Mouse (Mus musculus): Measurements from ENCODE around the gene Scfd2. TPM values are rescaled to one million over a fixed set of nuclear protein-coding genes. Genes with fewer than 3 reads are reported as not detected.
A peak's percentile ranks its signal among the peaks of the same experiment; 100 is the strongest.

Gene Scfd2
- polyA plus RNA-seq (2015; fragmentation: Nextera tagmentation; extraction: Ambion mirVana) = 17.7 and 19.6 TPM in 2 replicates

DNA sequence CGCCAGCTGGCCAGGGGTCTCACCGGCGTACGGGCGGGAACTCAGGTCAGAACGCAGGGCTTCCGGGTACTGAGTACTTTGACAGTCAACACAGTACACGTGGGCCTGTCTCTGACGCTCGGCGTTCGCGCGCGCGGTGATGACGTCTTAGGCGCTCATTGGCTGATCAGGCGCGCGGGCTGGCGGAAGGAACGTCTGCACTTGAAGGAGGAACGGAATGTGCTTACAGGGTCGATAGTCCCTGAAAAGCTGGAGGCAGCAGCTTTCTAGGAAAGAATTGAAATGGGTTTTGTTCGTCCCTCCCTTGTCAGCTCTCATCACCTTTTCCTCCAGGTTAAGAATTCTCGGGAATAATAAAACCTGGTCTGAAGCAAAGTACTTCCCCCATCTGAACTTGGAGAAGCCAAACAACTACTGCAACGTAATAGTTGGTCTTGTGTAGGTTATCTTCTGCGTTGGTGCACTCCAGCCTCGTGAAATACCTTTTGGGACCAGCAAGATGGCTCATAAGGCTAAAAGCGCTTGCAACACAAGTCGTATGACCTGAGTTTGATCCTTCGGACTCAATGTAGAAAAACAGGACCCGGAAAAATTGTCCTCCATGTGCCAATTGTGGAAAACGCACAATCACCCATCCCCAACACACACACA is at the start of gene Scfd2:
TSS of gene Scfd2 (minus strand) at position 130 of the 651 bp plus-strand sequence.
- Histone ChIP-seq H3K9ac (ENCODE audit: low read depth, low read length) (peak within 1 kb of the TSS; percentile 77), H3K4me2 (ENCODE audit: low read depth, low read length) (peak within 1 kb of the TSS; percentile 77), H3K9me3 (ENCODE audit: control insufficient read depth, low read length) (no peaks in the 10 kb centered on the region), H3K36me3 (ENCODE audit: control insufficient read depth, insufficient read depth, low read length) (no peaks in the 10 kb centered on the region), H3K27ac (ENCODE audit: low read length) (peak within 1 kb of the TSS; percentile 54), H3K27me3 (replicated peaks; ENCODE audit: control insufficient read depth, insufficient read depth, low read length) (no peaks in the 10 kb centered on the region), H3K4me3 (ENCODE audit: low read length) (peak within 1 kb of the TSS; percentile 98), H3K4me1 (ENCODE audit: control insufficient read depth, insufficient read depth, low read length) (peaks cover 13% of the 10 kb centered on the region)
- 6% methylated on average over 35 of the region's 35 CpGs for WGBS
- ATAC-seq = peak; percentile 89

GRCm38 (mm10) chr5:74571767-74572166 is 40.2 kb upstream of the Scfd2 start:
- Histone ChIP-seq H3K4me3 (ENCODE audit: low read length) (no peak overlapping the region), H3K9me3 (ENCODE audit: control insufficient read depth, low read length) (no peaks in the 10 kb centered on the region), H3K27me3 (replicated peaks; ENCODE audit: control insufficient read depth, insufficient read depth, low read length) (no peaks in the 10 kb centered on the region), H3K4me2 (ENCODE audit: low read depth, low read length) (no peak overlapping the region), H3K36me3 (ENCODE audit: control insufficient read depth, insufficient read depth, low read length) (peaks cover 5% of the 10 kb centered on the region; the same call in 1 of the 2 replicates), H3K27ac (ENCODE audit: low read length) (no peak overlapping the region), H3K9ac (ENCODE audit: low read depth, low read length) (no peak overlapping the region), H3K4me1 (ENCODE audit: control insufficient read depth, insufficient read depth, low read length) (no peaks in the 10 kb centered on the region)
- no peak for ATAC-seq
- WGBS = 83% methylated on average over 6 of the region's 6 CpGs

- 79% methylated on average over 1 of the region's 1 CpGs for WGBS
- H3K9me3 ChIP-seq (ENCODE audit: control insufficient read depth, low read length) = no peaks in the 10 kb centered on the region
- no peak overlapping the region for H3K9ac ChIP-seq (ENCODE audit: low read depth, low read length)
- no peak overlapping the region for H3K4me2 ChIP-seq (ENCODE audit: low read depth, low read length)
- ATAC-seq = no peak
- H3K4me1 ChIP-seq (ENCODE audit: control insufficient read depth, insufficient read depth, low read length) = no peaks in the 10 kb centered on the region
- no peak overlapping the region for H3K4me3 ChIP-seq (ENCODE audit: low read length)
- no peak overlapping the region for H3K27ac ChIP-seq (ENCODE audit: low read length)
- H3K27me3 ChIP-seq (replicated peaks; ENCODE audit: control insufficient read depth, insufficient read depth, low read length) = no peaks in the 10 kb centered on the region
- peaks cover 15% of the 10 kb centered on the region for H3K36me3 ChIP-seq (ENCODE audit: control insufficient read depth, insufficient read depth, low read length)
These were observed 29.6 kb upstream of the Scfd2 start for GRCm38 (mm10) chr5:74561151-74561550.

- Histone ChIP-seq H3K9me3 (ENCODE audit: control insufficient read depth, low read length) (no peaks in the 10 kb centered on the region), H3K9ac (ENCODE audit: low read depth, low read length) (no peak overlapping the region), H3K4me3 (ENCODE audit: low read length) (no peak overlapping the region), H3K27ac (ENCODE audit: low read length) (no peak overlapping the region), H3K36me3 (ENCODE audit: control insufficient read depth, insufficient read depth, low read length) (peaks cover 6% of the 10 kb centered on the region; the same call in 1 of the 2 replicates), H3K4me2 (ENCODE audit: low read depth, low read length) (no peak overlapping the region), H3K27me3 (replicated peaks; ENCODE audit: control insufficient read depth, insufficient read depth, low read length) (no peaks in the 10 kb centered on the region), H3K4me1 (ENCODE audit: control insufficient read depth, insufficient read depth, low read length) (no peaks in the 10 kb centered on the region)
- no peak for ATAC-seq
- WGBS = 89% methylated on average over 8 of the region's 8 CpGs
These were observed 18.0 kb upstream of the Scfd2 start for GRCm38 (mm10) chr5:74549566-74549965.

DNA sequence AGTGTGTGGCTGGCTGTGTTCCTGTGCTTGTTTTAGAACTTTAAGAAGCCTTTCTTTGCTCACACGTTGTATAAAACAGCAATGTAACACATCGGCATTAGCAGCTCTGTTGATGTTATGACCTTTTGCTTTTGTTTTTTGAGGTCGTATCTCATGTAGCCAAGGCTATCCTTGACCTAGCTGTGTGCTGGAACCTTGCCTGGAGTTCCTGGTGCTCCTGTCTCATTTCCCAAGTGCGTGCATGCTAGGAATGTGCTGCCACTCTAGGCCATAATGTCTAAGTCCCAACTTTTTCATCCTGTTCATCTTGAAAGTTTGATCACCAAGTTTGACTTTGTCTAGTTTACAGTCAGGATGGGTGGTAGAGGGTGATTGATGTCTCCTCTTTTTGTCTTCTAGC is 14.0 kb upstream of the Scfd2 start:
- H3K36me3 ChIP-seq (ENCODE audit: control insufficient read depth, insufficient read depth, low read length) = peaks cover 4% of the 10 kb centered on the region; the same call in 1 of the 2 replicates
- H3K9me3 ChIP-seq (ENCODE audit: control insufficient read depth, low read length) = no peaks in the 10 kb centered on the region
- no peaks in the 10 kb centered on the region for H3K4me1 ChIP-seq (ENCODE audit: control insufficient read depth, insufficient read depth, low read length)
- 93% methylated on average over 4 of the region's 4 CpGs for WGBS
- H3K9ac ChIP-seq (ENCODE audit: low read depth, low read length) = no peak overlapping the region
- no peak overlapping the region for H3K4me3 ChIP-seq (ENCODE audit: low read length)
- H3K27me3 ChIP-seq (replicated peaks; ENCODE audit: control insufficient read depth, insufficient read depth, low read length) = no peaks in the 10 kb centered on the region
- ATAC-seq = no peak
- H3K4me2 ChIP-seq (ENCODE audit: low read depth, low read length) = no peak overlapping the region
- no peak overlapping the region for H3K27ac ChIP-seq (ENCODE audit: low read length)

- 34% methylated on average over 12 of the region's 12 CpGs for WGBS
- Histone ChIP-seq H3K36me3 (ENCODE audit: control insufficient read depth, insufficient read depth, low read length) (no peaks in the 10 kb centered on the region), H3K4me3 (ENCODE audit: low read length) (peak overlapping the region; percentile 84), H3K4me2 (ENCODE audit: low read depth, low read length) (peak overlapping the region; percentile 61), H3K9me3 (ENCODE audit: control insufficient read depth, low read length) (no peaks in the 10 kb centered on the region), H3K9ac (ENCODE audit: low read depth, low read length) (peak overlapping the region; percentile 86), H3K4me1 (ENCODE audit: control insufficient read depth, insufficient read depth, low read length) (peaks cover 7% of the 10 kb centered on the region), H3K27me3 (replicated peaks; ENCODE audit: control insufficient read depth, insufficient read depth, low read length) (no peaks in the 10 kb centered on the region), H3K27ac (ENCODE audit: low read length) (no peak overlapping the region)
- no peak for ATAC-seq
These were observed 4.8 kb upstream of the Scfd2 start for GRCm38 (mm10) chr5:74536180-74536947.

DNA sequence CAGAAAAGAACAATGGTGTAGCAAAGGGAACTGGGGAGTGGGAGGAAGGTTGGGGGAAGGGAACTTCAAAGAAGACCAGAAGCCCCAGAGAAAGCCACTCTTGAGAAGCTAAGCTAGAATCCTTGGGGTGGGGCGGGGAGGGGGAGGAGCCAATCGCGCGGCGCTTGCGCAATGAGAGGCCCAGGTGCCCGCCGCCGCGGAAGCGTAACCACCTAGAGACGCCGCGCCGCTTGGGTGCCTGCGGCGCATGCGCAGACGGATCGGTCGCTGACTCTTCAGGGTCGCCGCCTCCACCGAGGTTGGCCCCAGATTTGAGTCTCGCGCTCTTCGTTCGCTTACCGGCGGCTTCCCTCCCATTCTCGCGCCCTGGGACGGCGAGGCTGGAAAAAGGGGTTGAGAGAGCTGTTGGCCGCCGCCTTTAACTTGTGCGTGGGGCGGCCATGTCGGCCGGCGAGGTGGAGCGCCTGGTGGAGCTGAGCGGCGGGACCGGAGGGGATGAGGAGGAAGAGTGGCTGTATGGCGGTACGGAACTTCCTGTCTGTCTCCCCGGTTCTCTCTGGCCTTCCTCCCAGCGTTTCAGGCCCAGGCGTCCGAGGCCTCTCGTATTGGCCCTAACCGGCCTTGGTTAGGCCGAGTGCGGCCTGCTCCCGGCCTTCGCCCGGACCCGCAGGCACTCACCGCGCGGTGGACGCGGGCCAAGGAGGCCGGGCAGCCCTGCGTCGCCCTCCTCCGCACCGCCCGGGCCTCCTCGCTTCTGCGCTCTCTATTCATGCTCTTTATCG is 3.9 kb upstream of the Scfd2 start, which contains the start of gene Fip1l1:
TSS of gene Fip1l1 (plus strand) at position 210 of the 782 bp plus-strand sequence.
- Histone ChIP-seq H3K27ac (ENCODE audit: low read length) (peak within 1 kb of the TSS; percentile 93), H3K4me1 (ENCODE audit: control insufficient read depth, insufficient read depth, low read length) (peaks cover 13% of the 10 kb centered on the region), H3K4me2 (ENCODE audit: low read depth, low read length) (peak within 1 kb of the TSS; percentile 61), H3K36me3 (ENCODE audit: control insufficient read depth, insufficient read depth, low read length) (no peaks in the 10 kb centered on the region), H3K4me3 (ENCODE audit: low read length) (peak within 1 kb of the TSS; percentile 84), H3K9ac (ENCODE audit: low read depth, low read length) (peak within 1 kb of the TSS; percentile 86), H3K9me3 (ENCODE audit: control insufficient read depth, low read length) (no peaks in the 10 kb centered on the region), H3K27me3 (replicated peaks; ENCODE audit: control insufficient read depth, insufficient read depth, low read length) (no peaks in the 10 kb centered on the region)
- WGBS = under 1% methylated on average over 72 of the region's 73 CpGs
- peak; percentile 89 for ATAC-seq

- peaks cover 11% of the 10 kb centered on the region for H3K4me1 ChIP-seq (ENCODE audit: control insufficient read depth, insufficient read depth, low read length)
- H3K4me2 ChIP-seq (ENCODE audit: low read depth, low read length) = peak overlapping the region; percentile 77
- H3K9ac ChIP-seq (ENCODE audit: low read depth, low read length) = peak overlapping the region; percentile 77
- no peaks in the 10 kb centered on the region for H3K27me3 ChIP-seq (replicated peaks; ENCODE audit: control insufficient read depth, insufficient read depth, low read length)
- H3K4me3 ChIP-seq (ENCODE audit: low read length) = peak overlapping the region; percentile 98
- no peaks in the 10 kb centered on the region for H3K36me3 ChIP-seq (ENCODE audit: control insufficient read depth, insufficient read depth, low read length)
- no peaks in the 10 kb centered on the region for H3K9me3 ChIP-seq (ENCODE audit: control insufficient read depth, low read length)
- no peak for ATAC-seq
- WGBS = 17% methylated on average over 16 of the region's 16 CpGs
- no peak overlapping the region for H3K27ac ChIP-seq (ENCODE audit: low read length)
These were observed 774 bp downstream of the Scfd2 start for GRCm38 (mm10) chr5:74530785-74531184.

- Histone ChIP-seq H3K9ac (ENCODE audit: low read depth, low read length) (no peak overlapping the region), H3K9me3 (ENCODE audit: control insufficient read depth, low read length) (no peaks in the 10 kb centered on the region), H3K36me3 (ENCODE audit: control insufficient read depth, insufficient read depth, low read length) (no peaks in the 10 kb centered on the region), H3K4me2 (ENCODE audit: low read depth, low read length) (no peak overlapping the region), H3K4me1 (ENCODE audit: control insufficient read depth, insufficient read depth, low read length) (peaks cover 11% of the 10 kb centered on the region), H3K27me3 (replicated peaks; ENCODE audit: control insufficient read depth, insufficient read depth, low read length) (no peaks in the 10 kb centered on the region), H3K4me3 (ENCODE audit: low read length) (no peak overlapping the region), H3K27ac (ENCODE audit: low read length) (no peak overlapping the region)
- 77% methylated on average over 5 of the region's 5 CpGs for WGBS
- no peak for ATAC-seq
These were observed 4.5 kb downstream of the Scfd2 start for GRCm38 (mm10) chr5:74527025-74527424.

Data from intestine, embryonic 16.5 days (tissue).